Mouse (Mus musculus) adrenal gland, adult 18-20 months (tissue): ENCODE measurements at regions not wholly inside any gene's neighbourhood (a gene's known extent, or its start where the extent isn't known, plus 50 kb on each side); places are given as distances from the start of the nearest gene placed in this dataset.

ENCODE experiments used
- DNase-seq, 2 experiments: peaks; one replicate each; pipeline ENCODE4 v3.0.0; 2021 to 2022; ENCODE audit warnings: low spot score in 2 of 2

DNA sequence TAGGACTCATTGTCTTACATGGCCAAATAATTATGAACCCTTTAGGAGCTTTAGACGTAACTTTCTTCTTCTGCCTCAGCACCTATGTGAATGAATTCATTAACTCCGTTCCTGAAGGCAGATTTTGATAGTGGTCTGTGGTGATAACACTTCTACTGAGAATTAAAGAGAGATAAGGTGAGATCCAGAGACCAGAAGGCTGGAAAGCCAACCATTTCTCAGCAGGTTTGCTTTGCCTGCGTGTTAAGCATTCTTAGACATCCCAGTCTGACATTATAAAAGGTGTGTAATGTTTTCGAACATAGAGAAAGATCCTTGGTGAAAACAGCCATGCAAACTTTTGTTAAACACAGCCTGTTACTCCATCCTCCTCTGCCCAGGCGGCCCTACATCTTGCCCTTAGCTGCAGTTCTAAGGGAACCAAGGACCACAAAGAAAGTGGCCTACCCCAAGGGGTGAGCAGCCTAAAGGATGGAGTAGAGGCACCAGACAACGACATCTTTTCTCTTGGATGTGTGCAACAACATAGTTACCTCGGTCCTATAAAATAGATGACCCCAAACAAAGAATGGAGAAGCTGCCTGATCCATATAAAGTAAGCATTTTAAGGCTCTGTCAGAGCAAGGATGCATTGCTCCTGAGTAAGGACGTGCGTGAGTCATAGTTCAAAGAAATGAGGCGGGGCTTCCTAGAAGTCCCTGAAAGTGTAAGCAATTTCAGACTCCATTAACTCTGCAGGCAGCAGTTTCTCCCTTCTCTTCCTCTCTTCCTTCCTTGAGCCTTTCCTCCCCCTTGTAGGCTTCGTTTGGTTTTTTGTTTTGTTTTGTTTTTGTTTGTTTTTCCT lies 55.1 kb upstream of the Xpr1 start:
- DNase-seq: peak in 1 of 2 experiments; percentile 69

DNA sequence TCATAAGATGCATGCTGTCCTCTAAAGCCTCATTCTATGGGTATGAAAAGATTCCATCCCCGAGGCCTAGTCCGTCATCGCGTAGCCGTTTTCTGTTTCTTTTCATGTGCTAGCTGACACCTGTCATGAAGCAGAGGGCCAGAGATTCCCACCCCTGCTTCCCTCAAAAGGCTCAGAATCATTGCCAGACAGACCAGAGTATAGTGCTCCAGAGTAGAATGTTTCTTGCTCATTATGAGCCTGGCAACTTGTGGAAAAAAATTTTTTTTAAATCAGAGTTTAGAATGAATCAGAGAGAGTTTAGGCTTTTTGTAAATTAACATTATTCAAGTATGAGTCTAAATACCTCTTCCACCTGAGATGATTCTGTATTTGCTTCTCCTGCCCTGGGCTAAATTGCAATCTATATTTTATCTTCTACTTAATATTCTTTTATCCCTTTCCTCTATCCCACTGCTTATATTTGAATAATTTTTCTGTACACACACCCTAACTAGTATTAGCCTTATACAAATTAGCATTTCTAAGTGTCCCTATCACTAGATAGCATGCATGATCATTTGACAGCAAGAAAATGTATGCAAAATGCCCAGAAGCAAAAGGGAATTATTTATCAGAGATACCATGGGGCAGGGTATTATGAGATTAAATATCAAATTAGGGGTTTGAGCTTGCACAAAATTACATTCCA lies 55.9 kb upstream of the Xpr1 start:
- DNase-seq: no peak

DNA sequence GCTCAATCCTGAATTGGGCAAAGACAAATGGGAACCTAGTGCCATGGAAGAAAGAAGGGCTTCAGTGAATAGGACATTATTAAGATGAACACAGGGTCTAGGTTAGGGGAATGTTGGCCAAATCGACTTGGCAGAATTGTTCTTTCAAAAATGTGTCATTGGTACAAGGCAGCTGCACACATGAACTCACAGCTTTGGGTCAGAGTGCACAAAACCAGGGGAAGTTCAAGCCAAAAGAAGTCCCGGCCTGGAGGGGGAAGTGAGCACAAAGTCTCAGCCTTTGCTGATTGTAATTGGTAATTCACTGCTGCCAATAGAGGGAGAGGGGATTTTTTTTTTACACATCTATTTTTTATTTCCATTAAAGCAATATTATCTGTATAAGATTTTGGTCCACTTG lies 57.8 kb upstream of the Xpr1 start:
- no peak for DNase-seq

DNA sequence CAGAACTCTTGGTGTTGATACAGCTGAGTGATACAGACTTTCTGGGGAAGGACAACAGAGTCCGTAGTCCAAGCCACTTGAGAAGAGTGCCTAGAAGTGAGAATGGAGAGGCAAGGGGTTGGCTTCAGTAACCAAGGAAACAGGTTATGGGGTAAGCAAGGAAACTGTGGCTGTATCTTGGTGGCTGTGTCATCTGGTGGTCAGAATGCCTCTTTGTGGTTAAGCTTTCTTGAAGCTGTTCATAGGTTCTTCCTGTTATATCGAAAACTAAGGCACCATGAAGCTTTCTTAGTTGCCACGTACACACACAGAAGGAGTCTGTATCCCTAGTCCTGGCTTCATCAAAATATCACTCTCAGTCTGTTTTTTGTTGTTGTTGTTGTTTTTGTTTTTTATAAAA lies 59.0 kb upstream of the Xpr1 start:
- DNase-seq: no peak

- no peak for DNase-seq
Observed at GRCm38 (mm10) chr1:155482148-155482547, 64.9 kb upstream of the Xpr1 start.

DNA sequence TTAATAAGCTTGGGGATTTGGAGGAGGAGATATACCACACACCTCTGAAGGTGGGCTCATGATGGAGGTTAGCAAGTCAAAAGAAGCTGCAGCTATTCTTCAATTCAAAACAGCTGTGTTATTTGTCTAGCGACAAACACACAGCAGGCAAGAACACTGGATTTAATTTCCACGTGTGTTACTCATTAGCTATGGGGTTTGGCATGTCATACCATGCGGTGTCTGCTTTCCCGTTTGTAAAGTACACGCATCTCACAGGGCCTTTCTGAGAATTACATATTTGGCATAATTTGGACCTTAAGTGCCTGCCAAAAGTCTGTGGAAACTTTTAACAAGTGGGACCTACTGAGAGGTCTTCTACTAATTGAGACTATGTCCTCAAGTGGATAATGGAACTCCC lies 65.5 kb upstream of the Xpr1 start:
- no peak for DNase-seq

- no peak for DNase-seq
Observed at GRCm38 (mm10) chr1:155483693-155484092, 66.5 kb upstream of the Xpr1 start.

DNA sequence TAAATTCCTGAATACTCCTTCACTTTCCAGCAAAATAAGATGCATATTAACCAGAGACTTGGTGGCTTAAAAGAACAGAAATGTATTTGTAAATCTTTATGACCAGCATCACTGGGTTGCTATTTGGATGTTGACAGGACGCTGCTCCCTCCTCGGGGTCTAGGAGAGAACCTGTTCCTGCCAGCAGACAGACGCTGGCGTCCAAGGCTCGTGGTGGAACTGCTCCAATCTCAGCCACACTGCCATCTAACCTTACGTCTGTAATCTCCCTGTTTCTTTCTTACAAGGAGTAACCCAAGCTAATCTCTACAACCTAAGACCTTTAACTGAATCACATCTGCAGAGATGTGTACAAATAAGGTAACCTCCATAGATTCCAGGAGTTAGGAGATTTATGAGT lies 70.1 kb upstream of the Acbd6 start:
- DNase-seq: no peak

DNA sequence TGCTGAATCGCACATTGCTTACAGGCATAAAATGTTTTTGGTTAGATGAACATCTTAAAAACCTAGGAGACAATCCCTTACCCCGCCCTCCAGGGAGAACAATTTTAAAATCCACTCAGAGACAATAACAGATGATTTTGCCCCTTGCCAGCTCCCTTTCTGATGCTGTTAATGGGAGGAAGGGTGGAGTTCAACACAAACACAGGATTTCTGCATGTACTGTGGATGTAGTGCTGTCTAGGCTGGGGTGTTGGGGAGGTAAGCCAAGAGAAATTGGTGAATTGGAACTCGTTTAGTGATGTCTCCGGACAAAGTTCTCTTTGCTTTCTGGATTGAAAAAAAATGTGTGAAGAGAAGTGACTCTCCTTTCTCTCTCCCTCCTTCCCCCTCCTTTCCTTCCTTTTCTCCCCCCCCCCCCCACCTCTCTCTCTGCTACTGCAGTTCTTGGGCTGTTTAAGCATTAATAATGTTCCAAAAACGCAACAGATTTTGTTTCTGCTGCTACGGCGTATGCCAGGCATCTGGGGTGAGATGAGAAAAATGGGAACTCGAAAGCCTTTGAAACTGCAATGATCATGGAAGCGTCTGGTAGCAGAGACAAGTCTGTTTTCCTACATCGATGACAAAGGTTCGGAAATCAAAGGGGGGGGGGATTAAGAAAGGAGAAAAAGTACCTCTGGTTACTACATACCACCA lies 68.8 kb upstream of the Acbd6 start:
- no peak for DNase-seq

DNA sequence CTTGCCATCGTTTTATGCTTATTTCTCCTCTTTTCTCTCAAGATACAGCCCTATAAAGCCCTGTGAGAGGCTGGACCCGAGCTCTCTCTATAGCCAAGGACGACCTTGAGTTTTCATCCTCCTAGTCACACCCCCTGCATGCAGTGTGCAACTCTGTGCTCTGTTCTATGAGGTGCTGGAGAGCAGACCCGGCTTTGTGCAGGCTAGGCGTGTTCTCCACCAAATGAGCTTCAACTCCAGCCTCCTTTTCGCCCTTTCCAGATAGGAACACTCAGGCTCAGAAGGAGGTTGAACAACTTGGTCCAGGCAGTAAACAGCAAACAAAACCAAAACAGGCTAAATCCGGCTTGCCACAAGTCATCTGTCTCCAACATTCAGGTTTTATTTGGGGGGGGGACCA lies 67.8 kb upstream of the Acbd6 start:
- no peak for DNase-seq

DNA sequence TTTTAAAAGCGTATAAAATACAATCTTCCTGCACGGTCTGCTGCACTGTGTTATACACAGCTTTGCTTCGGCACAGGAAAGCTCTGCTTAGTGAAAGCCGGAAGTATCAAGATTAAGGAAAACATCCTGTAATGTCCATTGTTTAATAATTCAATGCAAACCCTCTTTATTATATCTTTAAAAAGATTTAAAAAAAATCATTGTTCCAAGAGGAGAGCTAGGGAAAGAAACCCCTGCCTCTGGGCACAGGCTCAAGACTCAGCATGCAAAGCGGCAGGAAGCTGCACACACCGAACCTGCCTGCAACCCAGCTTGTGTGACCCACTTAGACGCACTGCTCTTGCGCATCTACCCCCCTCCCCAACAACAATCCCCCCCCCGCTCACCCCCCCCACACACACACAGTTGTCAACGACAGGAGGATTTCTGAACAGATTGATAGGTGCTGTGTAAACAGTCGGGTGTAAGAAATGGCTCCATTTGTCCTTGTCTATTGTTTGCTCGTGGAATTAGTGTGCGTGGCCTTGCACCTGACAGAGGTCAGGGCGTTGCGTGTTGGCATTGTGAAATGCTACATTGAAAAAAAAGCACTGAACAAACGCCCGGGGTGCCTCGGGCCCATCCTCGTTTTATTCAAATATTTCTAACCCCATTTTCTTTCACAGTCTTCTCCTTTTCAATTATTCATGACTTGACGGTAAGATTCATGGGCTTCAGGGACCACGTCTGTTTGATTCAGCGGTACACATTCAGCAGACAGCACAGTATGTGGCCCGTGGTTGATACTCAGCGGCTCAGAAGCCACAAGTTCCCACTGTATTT lies 66.5 kb upstream of the Acbd6 start:
- no peak for DNase-seq

GRCm38 (mm10) chr1:155493333-155493732 lies 64.6 kb upstream of the Acbd6 start:
- no peak for DNase-seq

- DNase-seq: no peak
Observed at GRCm38 (mm10) chr1:155493799-155494198, 64.1 kb upstream of the Acbd6 start.

GRCm38 (mm10) chr1:155494347-155494746 lies 63.6 kb upstream of the Acbd6 start:
- no peak for DNase-seq

DNA sequence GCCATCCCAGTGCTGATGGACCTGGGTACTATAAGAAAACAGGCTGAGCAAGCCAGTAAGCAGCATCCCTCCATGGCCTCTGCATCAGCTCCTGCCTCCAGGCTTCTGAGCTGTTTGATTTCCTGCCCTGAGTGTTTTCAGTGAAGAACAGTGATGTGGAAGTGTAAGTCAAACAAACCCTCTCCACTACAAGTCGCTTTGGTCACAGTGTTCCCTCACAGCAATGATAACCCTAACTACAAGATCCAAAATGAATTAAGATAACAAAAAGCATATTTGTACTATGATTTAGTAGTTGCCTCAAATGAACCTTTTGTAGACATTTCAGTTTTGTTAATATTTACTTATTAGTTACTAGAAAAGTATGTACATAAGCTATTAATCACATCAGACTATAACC lies 58.2 kb upstream of the Acbd6 start:
- no peak for DNase-seq

DNA sequence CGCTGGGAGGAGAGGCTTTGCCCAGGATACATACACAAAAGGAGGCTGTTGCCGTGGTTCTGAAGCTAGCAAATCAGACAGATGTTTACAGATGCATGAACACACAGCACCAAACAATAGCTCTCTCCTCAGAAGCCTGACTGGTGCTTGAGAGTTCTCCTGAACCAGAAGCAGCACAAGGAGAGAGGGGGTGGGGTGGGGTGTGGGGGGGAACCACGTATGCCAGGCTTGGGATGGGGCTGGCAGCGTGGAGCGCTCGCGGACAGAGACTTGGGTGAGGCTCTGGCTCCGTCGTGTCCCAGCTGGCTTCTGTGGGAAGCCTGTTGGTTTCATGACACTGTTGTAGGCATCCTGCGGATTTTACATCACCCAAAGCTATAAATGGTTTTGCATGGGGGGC lies 55.1 kb upstream of the Acbd6 start:
- no peak for DNase-seq

GRCm38 (mm10) chr1:155504581-155505328 lies 53.2 kb upstream of the Acbd6 start:
- DNase-seq: no peak

- DNase-seq: no peak
Observed at GRCm38 (mm10) chr1:155505361-155506077, 52.4 kb upstream of the Acbd6 start.
